Mouse (Mus musculus): Measurements from ENCODE around the gene Plekhm3. TPM values are rescaled to one million over a fixed set of nuclear protein-coding genes. Genes with fewer than 3 reads are reported as not detected.

The Plekhm3 gene
- polyA plus RNA-seq, 1 experiment = 8.2 TPM

GRCm38 (mm10) chr1:64867684-64868083 lies 88.9 kb downstream of the Plekhm3 start:
- no peak overlapping the region for H3K4me3 ChIP-seq (ENCODE audit: insufficient read depth, low read length)
- H3K27ac ChIP-seq (ENCODE audit: insufficient read depth, low read length) = no peak overlapping the region
- no peaks in the 10 kb centered on the region for H3K4me1 ChIP-seq (ENCODE audit: control insufficient read depth, insufficient read depth, low read length)
- TF ChIP-seq POLR2A (IDR thresholded peaks at IDR 0.05; ENCODE audit: low read depth, low read length) = no peak

GRCm38 (mm10) chr1:64866140-64866539 lies 90.5 kb downstream of the Plekhm3 start:
- H3K4me1 ChIP-seq (ENCODE audit: control insufficient read depth, insufficient read depth, low read length) = no peaks in the 10 kb centered on the region
- TF ChIP-seq POLR2A (IDR thresholded peaks at IDR 0.05; ENCODE audit: low read depth, low read length) (no peak), CTCF (IDR thresholded peaks at IDR 0.05; ENCODE audit: borderline replicate concordance, insufficient read depth, low read length) (no peak)
- H3K27ac ChIP-seq (ENCODE audit: insufficient read depth, low read length) = no peak overlapping the region
- no peak overlapping the region for H3K4me3 ChIP-seq (ENCODE audit: insufficient read depth, low read length)

DNA sequence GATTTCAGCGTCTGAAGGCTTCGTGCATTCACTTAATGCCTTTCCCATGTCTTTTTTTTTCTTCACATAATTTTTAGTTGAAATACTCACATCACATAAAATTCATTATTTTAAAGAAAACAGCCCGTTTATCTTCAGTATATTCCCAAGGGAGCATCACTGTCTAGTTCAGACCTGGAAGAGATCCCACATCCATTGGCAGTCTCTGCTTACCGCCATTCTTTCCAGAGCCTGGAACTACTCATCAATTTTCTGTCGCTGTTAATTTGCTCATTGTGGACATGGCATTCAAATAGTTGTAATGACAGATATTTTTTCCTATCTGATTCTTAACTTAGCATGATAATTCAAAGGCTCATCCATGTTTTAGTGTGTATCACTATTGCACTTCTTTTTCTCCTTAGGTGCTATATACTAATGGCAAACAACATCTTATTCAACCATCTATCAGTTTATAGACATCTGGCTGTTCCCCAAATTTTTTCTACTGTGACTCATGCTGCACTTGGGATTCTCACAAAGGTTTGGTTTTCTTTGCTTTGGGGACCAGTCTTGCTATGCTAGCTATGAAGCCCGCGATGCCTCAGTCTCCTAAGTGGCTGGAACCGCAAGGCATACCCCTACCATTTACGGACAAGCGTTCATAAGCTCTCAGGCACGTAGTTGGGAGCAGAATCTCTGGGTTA lies 96.2 kb downstream of the Plekhm3 start:
- H3K4me1 ChIP-seq (ENCODE audit: control insufficient read depth, insufficient read depth, low read length) = peaks cover 2% of the 10 kb centered on the region; the same call in 1 of the 2 replicates

GRCm38 (mm10) chr1:64859826-64860225 lies 96.8 kb downstream of the Plekhm3 start:
- TF ChIP-seq POLR2A (IDR thresholded peaks at IDR 0.05; ENCODE audit: low read depth, low read length) = no peak
- TF ChIP-seq CTCF (IDR thresholded peaks at IDR 0.05; ENCODE audit: borderline replicate concordance, insufficient read depth, low read length) = no peak
- peak overlapping the region; percentile 87 for H3K27ac ChIP-seq (ENCODE audit: insufficient read depth, low read length)
- H3K4me3 ChIP-seq (ENCODE audit: insufficient read depth, low read length) = no peak overlapping the region
- peaks cover 2% of the 10 kb centered on the region; the same call in 1 of the 2 replicates for H3K4me1 ChIP-seq (ENCODE audit: control insufficient read depth, insufficient read depth, low read length)

More for the DNA sequence above, 96.2 kb downstream of the Plekhm3 start:
- Histone ChIP-seq H3K4me3 (ENCODE audit: insufficient read depth, low read length) (no peak overlapping the region), H3K27ac (ENCODE audit: insufficient read depth, low read length) (peak overlapping the region; percentile 87)
- TF ChIP-seq POLR2A (IDR thresholded peaks at IDR 0.05; ENCODE audit: low read depth, low read length) (no peak), CTCF (IDR thresholded peaks at IDR 0.05; ENCODE audit: borderline replicate concordance, insufficient read depth, low read length) (no peak)

DNA sequence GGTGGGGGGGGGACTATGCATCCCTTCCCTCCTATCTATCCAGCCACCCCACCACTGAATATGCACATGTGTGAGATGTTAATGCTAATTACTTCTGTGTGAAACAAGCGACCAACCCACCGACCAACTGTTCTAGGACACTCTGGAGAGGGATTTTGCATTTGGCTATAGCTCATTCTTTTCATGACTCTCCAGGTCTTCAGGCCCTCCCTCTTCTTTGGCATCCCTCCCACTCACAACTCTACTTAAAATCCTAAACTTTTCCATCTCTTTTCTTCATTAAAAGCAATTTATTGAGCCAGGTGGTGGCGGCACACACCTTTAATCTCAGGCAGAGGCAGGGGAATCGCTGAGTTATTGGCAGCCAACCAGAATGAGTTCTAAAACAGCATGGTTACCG lies 101.8 kb downstream of the Plekhm3 start:
- TF ChIP-seq CTCF (IDR thresholded peaks at IDR 0.05; ENCODE audit: borderline replicate concordance, insufficient read depth, low read length) (no peak), POLR2A (IDR thresholded peaks at IDR 0.05; ENCODE audit: low read depth, low read length) (no peak)

DNA sequence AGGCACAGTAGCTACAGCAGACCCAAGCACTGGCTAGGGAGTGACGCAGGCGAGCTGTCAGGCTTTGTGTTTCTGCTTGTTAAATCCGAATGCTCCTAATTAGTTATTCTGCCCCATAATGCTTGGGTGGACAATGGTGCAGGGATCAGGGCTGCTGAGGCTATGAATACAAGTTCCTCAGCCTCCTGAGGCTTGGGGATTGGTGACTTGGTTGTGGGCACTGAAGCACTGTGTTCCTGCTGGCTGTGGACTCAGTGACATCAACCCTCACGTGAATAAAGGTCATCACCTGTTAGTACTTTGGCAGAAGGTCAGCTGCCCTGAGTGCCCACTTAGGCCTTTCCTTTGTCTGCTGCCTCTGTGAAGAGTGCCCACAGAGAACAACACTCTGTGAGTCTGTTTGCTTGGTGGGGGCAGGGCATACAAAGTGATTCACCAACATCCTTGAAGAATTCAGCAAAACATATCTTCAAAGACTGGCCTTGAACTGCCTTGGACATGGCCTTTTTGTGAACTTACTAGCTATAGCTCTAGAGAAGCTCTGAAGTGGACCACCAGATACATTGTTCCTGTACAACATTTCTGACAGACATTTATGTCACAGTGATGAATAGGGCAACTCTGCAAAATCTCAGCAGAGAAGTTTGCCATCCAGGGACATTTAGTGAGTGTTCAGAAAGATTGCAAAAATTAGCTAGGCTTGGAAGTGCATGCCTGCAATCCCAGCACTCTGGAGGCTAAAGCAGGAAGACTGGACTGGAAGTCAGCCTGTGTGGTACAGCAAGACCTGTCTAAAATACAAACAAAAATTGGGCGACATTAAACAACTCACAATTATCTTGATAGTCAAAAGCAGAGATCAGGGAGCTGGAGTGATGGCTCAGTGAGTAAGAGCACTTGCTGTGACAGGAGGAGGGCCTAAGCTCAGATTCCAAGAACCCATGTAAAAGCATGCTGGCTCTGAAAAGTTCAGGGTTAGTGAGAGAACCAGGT lies 102.6 kb downstream of the Plekhm3 start:
- Histone ChIP-seq H3K4me1 (ENCODE audit: control insufficient read depth, insufficient read depth, low read length) (peaks cover 20% of the 10 kb centered on the region), H3K27ac (ENCODE audit: insufficient read depth, low read length) (0 out of 2 replicates have a peak overlapping the region, but pooled peaks have one; percentile 37)
- TF ChIP-seq CTCF (IDR thresholded peaks at IDR 0.05; ENCODE audit: borderline replicate concordance, insufficient read depth, low read length) = no peak
- no peak for TF ChIP-seq POLR2A (IDR thresholded peaks at IDR 0.05; ENCODE audit: low read depth, low read length)

More for the DNA sequence above, 101.8 kb downstream of the Plekhm3 start:
- Histone ChIP-seq H3K4me1 (ENCODE audit: control insufficient read depth, insufficient read depth, low read length) (peaks cover 16% of the 10 kb centered on the region), H3K4me3 (ENCODE audit: insufficient read depth, low read length) (no peak overlapping the region), H3K27ac (ENCODE audit: insufficient read depth, low read length) (no peak overlapping the region)

DNA sequence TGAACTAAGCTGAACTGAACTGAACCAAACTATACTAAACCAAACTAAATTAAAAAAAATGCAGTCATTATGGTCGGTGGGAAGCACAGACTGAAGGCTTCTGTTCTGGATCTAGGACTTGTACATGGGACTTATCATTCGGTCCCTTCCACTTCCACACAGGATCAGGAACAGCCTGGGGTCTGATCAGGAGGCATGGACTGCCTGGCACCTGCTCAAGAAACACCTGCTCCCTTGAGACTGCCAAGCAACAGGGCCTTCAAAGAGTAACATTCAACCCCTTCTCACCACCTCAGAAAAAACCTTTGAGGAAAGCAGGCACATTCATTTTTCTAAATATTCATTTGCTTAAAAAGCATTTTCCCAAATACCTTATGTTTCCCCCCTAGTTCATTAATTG lies 103.4 kb downstream of the Plekhm3 start:
- no peak overlapping the region for H3K4me3 ChIP-seq (ENCODE audit: insufficient read depth, low read length)
- no peak for TF ChIP-seq POLR2A (IDR thresholded peaks at IDR 0.05; ENCODE audit: low read depth, low read length)
- TF ChIP-seq CTCF (IDR thresholded peaks at IDR 0.05; ENCODE audit: borderline replicate concordance, insufficient read depth, low read length) = no peak
- H3K27ac ChIP-seq (ENCODE audit: insufficient read depth, low read length) = no peak overlapping the region
- H3K4me1 ChIP-seq (ENCODE audit: control insufficient read depth, insufficient read depth, low read length) = peaks cover 20% of the 10 kb centered on the region

More for the DNA sequence above, 102.6 kb downstream of the Plekhm3 start:
- no peak overlapping the region for H3K4me3 ChIP-seq (ENCODE audit: insufficient read depth, low read length)

DNA sequence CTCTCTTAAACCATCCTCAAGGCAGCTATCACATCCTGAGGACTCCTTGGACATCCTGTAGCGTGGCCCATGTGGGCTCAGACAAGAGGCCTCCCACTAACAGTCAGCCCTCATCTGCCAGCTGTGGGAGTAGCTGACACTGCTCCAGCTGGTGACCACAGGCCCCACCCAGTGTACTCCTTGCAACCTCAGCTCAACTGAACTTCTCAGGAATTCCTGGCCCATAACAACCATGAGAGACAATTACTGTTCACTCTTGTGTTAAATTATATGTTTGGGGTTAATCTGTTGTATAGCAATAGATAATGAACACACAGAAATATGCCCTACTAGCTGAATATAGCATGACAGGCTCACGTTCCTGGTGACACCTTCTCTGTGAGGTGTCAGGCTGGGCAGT lies 104.4 kb downstream of the Plekhm3 start:
- TF ChIP-seq CTCF (IDR thresholded peaks at IDR 0.05; ENCODE audit: borderline replicate concordance, insufficient read depth, low read length) (no peak), POLR2A (IDR thresholded peaks at IDR 0.05; ENCODE audit: low read depth, low read length) (no peak)
- Histone ChIP-seq H3K4me1 (ENCODE audit: control insufficient read depth, insufficient read depth, low read length) (peaks cover 20% of the 10 kb centered on the region), H3K4me3 (ENCODE audit: insufficient read depth, low read length) (no peak overlapping the region), H3K27ac (ENCODE audit: insufficient read depth, low read length) (no peak overlapping the region)

DNA sequence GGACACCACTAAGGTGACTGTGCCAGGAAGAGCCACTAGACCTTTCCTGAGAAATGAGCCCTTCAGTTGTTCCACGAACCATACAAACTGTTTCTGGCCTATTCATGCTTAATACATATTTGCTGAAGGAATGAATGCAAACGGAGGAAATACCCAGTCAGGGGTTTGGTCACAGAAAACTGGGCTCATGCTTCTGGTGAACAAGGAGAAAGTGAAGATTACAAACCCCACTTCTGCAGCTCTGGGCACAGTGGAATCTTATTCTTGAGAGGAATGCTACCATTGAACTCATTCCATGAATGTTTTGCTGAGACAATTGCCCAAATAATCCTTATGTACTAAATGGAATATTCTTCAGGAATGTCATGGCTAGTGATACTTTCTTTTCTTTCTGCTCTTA lies 106.3 kb downstream of the Plekhm3 start:
- Histone ChIP-seq H3K4me1 (ENCODE audit: control insufficient read depth, insufficient read depth, low read length) (peaks cover 20% of the 10 kb centered on the region), H3K27ac (ENCODE audit: insufficient read depth, low read length) (peak overlapping the region; percentile 84), H3K4me3 (ENCODE audit: insufficient read depth, low read length) (no peak overlapping the region)
- TF ChIP-seq POLR2A (IDR thresholded peaks at IDR 0.05; ENCODE audit: low read depth, low read length) (no peak), CTCF (IDR thresholded peaks at IDR 0.05; ENCODE audit: borderline replicate concordance, insufficient read depth, low read length) (no peak)

Data from embryonic fibroblast, embryonic 13.5 days (primary cell).